Mouse (Mus musculus): ENCODE measurements around the gene Miox. TPM values are rescaled to one million over a fixed set of nuclear protein-coding genes. Genes with fewer than 3 reads are reported as not detected.

Miox gene
- polyA plus RNA-seq, 1 experiment from 2014 or later: not detected

Small RNA genes lying within 50 kb of the gene (microRNA-seq; reads per million reads assigned to microRNA genes)
- not detected for gene Mir6959 (ENCODE audit: insufficient number of aligned reads)

Other genes with a start within 250 kb of the Miox start
- gene Selenoo, start 245.3 kb upstream of the Miox start, polyA plus RNA-seq (2014; fragmentation: Nextera tagmentation; extraction: Ambion mirVana): 22.6 and 25.1 TPM in 2 replicates
- 24.2 and 26.0 TPM in 2 replicates for gene Tubgcp6, start 211.3 kb upstream of the Miox start, polyA plus RNA-seq (2014; fragmentation: Nextera tagmentation; extraction: Ambion mirVana)
- gene Hdac10, start 205.7 kb upstream of the Miox start, polyA plus RNA-seq (2014; fragmentation: Nextera tagmentation; extraction: Ambion mirVana): 14.2 and 16.2 TPM in 2 replicates
- 26.9 and 29.8 TPM in 2 replicates for gene Mapk12, start 193.7 kb upstream of the Miox start, polyA plus RNA-seq (2014; fragmentation: Nextera tagmentation; extraction: Ambion mirVana)
- 43.2 and 47.6 TPM in 2 replicates for gene Mapk11, start 184.8 kb upstream of the Miox start, polyA plus RNA-seq (2014; fragmentation: Nextera tagmentation; extraction: Ambion mirVana)
- gene Plxnb2, start 153.6 kb upstream of the Miox start, polyA plus RNA-seq (2014; fragmentation: Nextera tagmentation; extraction: Ambion mirVana): 162 and 176 TPM in 2 replicates
- gene Dennd6b, start 137.9 kb upstream of the Miox start, polyA plus RNA-seq (2014; fragmentation: Nextera tagmentation; extraction: Ambion mirVana): 26.7 and 27.5 TPM in 2 replicates
- gene Ppp6r2, start 122.8 kb upstream of the Miox start, polyA plus RNA-seq (2014; fragmentation: Nextera tagmentation; extraction: Ambion mirVana): 45.1 and 49.2 TPM in 2 replicates
- gene Sbf1, start 19.1 kb upstream of the Miox start, polyA plus RNA-seq (2014; fragmentation: Nextera tagmentation; extraction: Ambion mirVana): 76.5 and 87.8 TPM in 2 replicates
- 0.15 TPM in 1 of 2 replicates, not detected in the other for gene Adm2, start 11.7 kb upstream of the Miox start, polyA plus RNA-seq (2014; fragmentation: Nextera tagmentation; extraction: Ambion mirVana)
- 43.7 and 47.3 TPM in 2 replicates for gene Lmf2, start 21.3 kb downstream of the Miox start, polyA plus RNA-seq (2014; fragmentation: Nextera tagmentation; extraction: Ambion mirVana)
- 191 and 203 TPM in 2 replicates for gene Ncaph2, start 21.3 kb downstream of the Miox start, polyA plus RNA-seq (2014; fragmentation: Nextera tagmentation; extraction: Ambion mirVana)
- gene Sco2, start 39.4 kb downstream of the Miox start, polyA plus RNA-seq (2014; fragmentation: Nextera tagmentation; extraction: Ambion mirVana): 5.1 and 5.7 TPM in 2 replicates
- gene Tymp, start 42.6 kb downstream of the Miox start, polyA plus RNA-seq (2014; fragmentation: Nextera tagmentation; extraction: Ambion mirVana): 0.80 and 1.3 TPM in 2 replicates
- 0.37 and 1.2 TPM in 2 replicates for gene Odf3b, start 44.9 kb downstream of the Miox start, polyA plus RNA-seq (2014; fragmentation: Nextera tagmentation; extraction: Ambion mirVana)
- gene Klhdc7b, start 50.5 kb downstream of the Miox start, polyA plus RNA-seq (2014; fragmentation: Nextera tagmentation; extraction: Ambion mirVana): not detected in 2 replicates
- gene Syce3, start 76.1 kb downstream of the Miox start, polyA plus RNA-seq (2014; fragmentation: Nextera tagmentation; extraction: Ambion mirVana): not detected in 2 replicates
- 0.84 TPM in 1 of 2 replicates, not detected in the other for gene Cpt1b, start 91.5 kb downstream of the Miox start, polyA plus RNA-seq (2014; fragmentation: Nextera tagmentation; extraction: Ambion mirVana)
- 3.5 and 6.0 TPM in 2 replicates for gene C730034F03Rik, start 95.2 kb downstream of the Miox start, polyA plus RNA-seq (2014; fragmentation: Nextera tagmentation; extraction: Ambion mirVana)
- gene Gm44502, start 95.3 kb downstream of the Miox start, polyA plus RNA-seq (2014; fragmentation: Nextera tagmentation; extraction: Ambion mirVana): 0.40 TPM in 1 of 2 replicates, not detected in the other
- gene Chkb, start 95.5 kb downstream of the Miox start, polyA plus RNA-seq (2014; fragmentation: Nextera tagmentation; extraction: Ambion mirVana): 54.5 and 56.0 TPM in 2 replicates
- 26.0 and 27.4 TPM in 2 replicates for gene Mapk8ip2, start 119.5 kb downstream of the Miox start, polyA plus RNA-seq (2014; fragmentation: Nextera tagmentation; extraction: Ambion mirVana)
- gene Arsa, start 143.0 kb downstream of the Miox start, polyA plus RNA-seq (2014; fragmentation: Nextera tagmentation; extraction: Ambion mirVana): 9.9 and 10.6 TPM in 2 replicates
- 3.8 and 4.9 TPM in 2 replicates for gene Shank3, start 165.2 kb downstream of the Miox start, polyA plus RNA-seq (2014; fragmentation: Nextera tagmentation; extraction: Ambion mirVana)
- 0.65 and 0.84 TPM in 2 replicates for gene Acr, start 233.9 kb downstream of the Miox start, polyA plus RNA-seq (2014; fragmentation: Nextera tagmentation; extraction: Ambion mirVana)